Mouse (Mus musculus) limb, embryonic 14.5 days (tissue): ENCODE measurements around the gene Gm10799. TPM values are rescaled to one million over a fixed set of nuclear protein-coding genes. Genes with fewer than 3 reads are reported as not detected.
A peak's percentile ranks its signal among the peaks of the same experiment; 100 is the strongest.
"Not testable (repeated sequence)": the region's sequence is repeated elsewhere in the genome, so short reads cannot be mapped to it uniquely, and the experiment has no call there.

ENCODE experiments used
- ATAC-seq: fragments of 200-750 bp; cut with Nextera tagmentation; 2 replicates; pipeline ENCODE4 v1.8.0; 2017; ENCODE audit warnings: low read depth, moderate number of reproducible peaks, moderate TSS enrichment; ENCODE audit not compliant: low FRiP score
- DNase-seq: peaks from one replicate; pipeline ENCODE4 v3.0.0-alpha.2; 2015; ENCODE audit warnings: low spot score
- H3K27ac ChIP-seq: fragments of 300-500 bp; sonication (generic); replicated peaks from 2 replicates; pipeline ENCODE4 v1.5.1; 2014; ENCODE audit warnings: low read depth, mild to moderate bottlenecking, low read length, moderate library complexity, mixed read lengths
- H3K27me3 ChIP-seq: fragments of 300-500 bp; sonication (generic); 2 replicates; pipeline ENCODE4 v1.6.1; 2014; ENCODE audit warnings: low read length, mixed read lengths; ENCODE audit not compliant: control insufficient read depth, insufficient read depth
- H3K36me3 ChIP-seq: fragments of 300-500 bp; sonication (generic); 2 replicates; pipeline ENCODE4 v1.6.1; 2014; ENCODE audit warnings: mild to moderate bottlenecking, low read length, moderate library complexity, mixed read lengths; ENCODE audit not compliant: control insufficient read depth, insufficient read depth
- H3K4me1 ChIP-seq: fragments of 300-500 bp; sonication (generic); 2 replicates; pipeline ENCODE4 v1.6.1; 2014; ENCODE audit warnings: antibody characterized with exemption, low read length, mixed read lengths; ENCODE audit not compliant: control insufficient read depth, insufficient read depth
- H3K4me2 ChIP-seq: fragments of 300-500 bp; sonication (generic); replicated peaks from 2 replicates; pipeline ENCODE4 v1.6.1; 2014; ENCODE audit warnings: low read depth, mild to moderate bottlenecking, low read length, moderate library complexity; ENCODE audit not compliant: severe bottlenecking
- H3K4me3 ChIP-seq: fragments of 300-500 bp; sonication (generic); replicated peaks from 2 replicates; pipeline ENCODE4 v1.5.1; 2014; ENCODE audit warnings: low read length
- H3K9ac ChIP-seq: fragments of 300-500 bp; sonication (generic); 2 replicates; pipeline ENCODE4 v1.6.1; 2014; ENCODE audit warnings: mild to moderate bottlenecking, low read depth, low read length, moderate library complexity; ENCODE audit not compliant: severe bottlenecking
- H3K9me3 ChIP-seq: fragments of 300-500 bp; sonication (generic); 2 replicates; pipeline ENCODE4 v1.6.1; 2016; ENCODE audit warnings: low read length; ENCODE audit not compliant: control insufficient read depth
- POLR2A ChIP-seq: fragments of 200-500 bp; IDR thresholded peaks from 2 replicates; pipeline ENCODE4 v1.8.0; 2012; ENCODE audit warnings: inconsistent platforms, mild to moderate bottlenecking, moderate library complexity, borderline replicate concordance; ENCODE audit not compliant: insufficient read depth, insufficient read length; ENCODE audit errors: extremely low read depth
- WGBS: fragments of 180-500 bp; shearing (Covaris S2); extraction: QIAGEN DNeasy Blood & Tissue Kit; methylation state at CpG from one replicate; pipeline ENCODE4 v1.1.7; 2014; 5-methylcytosine and 5-hydroxymethylcytosine counted together
- polyA plus RNA-seq, 2 experiments: library from polyadenylated mRNA; depleted of rRNA in 1 of 2; stranded (reverse) in 1 of 2; unstranded in 1 of 2; fragments of >200 nt; fragmentation: Nextera tagmentation in 1 of 2; extraction: Ambion mirVana in 1 of 2; gene quantifications; 2 replicates each; pipeline versions ENCODE4 v1.2.1 to v1.2.3; 2012 to 2014

Gm10799 gene
- polyA plus RNA-seq, 2 experiments, result not detected

- 13% methylated on average over 13 of the region's 13 CpGs for WGBS
- no peaks in the 10 kb centered on the region for H3K27me3 ChIP-seq
- DNase-seq (peak; percentile 71), ATAC-seq (peak; percentile 89)
- H3K4me3 ChIP-seq, result peak within 1 kb of the TSS; percentile 38
- 0 out of 2 replicates have a peak, but pooled peaks cover 5% of the 10 kb centered on the region for H3K9me3 ChIP-seq
- no peak for TF ChIP-seq POLR2A
- no peaks in the 10 kb centered on the region for H3K36me3 ChIP-seq
- H3K27ac ChIP-seq, result peak within 1 kb of the TSS; percentile 26; the same call in 1 of the 2 replicates
- H3K9ac ChIP-seq, result peak within 1 kb of the TSS; percentile 45
- no peaks in the 10 kb centered on the region for H3K4me1 ChIP-seq
- H3K4me2 ChIP-seq, result peak within 1 kb of the TSS; percentile 48
Measured at GRCm38 (mm10) chr2:104069704-104070185, 1.4 kb upstream of the Gm10799 start, which contains the start of gene Cd59b. Cd59b (plus strand) TSS chr2:104069849.

- H3K9ac ChIP-seq, H3K4me3 ChIP-seq, H3K4me2 ChIP-seq, DNase-seq, H3K9me3 ChIP-seq, H3K36me3 ChIP-seq, H3K27me3 ChIP-seq, ATAC-seq, H3K27ac ChIP-seq, H3K4me1 ChIP-seq: not testable (repeated sequence)
- WGBS, result 92% methylated on average over 5 of the region's 6 CpGs
Measured at GRCm38 (mm10) chr2:104065526-104065925, 2.8 kb downstream of the Gm10799 start, which contains the start of gene Gm10912. Gm10912 (plus strand) TSS chr2:104065826.

DNA sequence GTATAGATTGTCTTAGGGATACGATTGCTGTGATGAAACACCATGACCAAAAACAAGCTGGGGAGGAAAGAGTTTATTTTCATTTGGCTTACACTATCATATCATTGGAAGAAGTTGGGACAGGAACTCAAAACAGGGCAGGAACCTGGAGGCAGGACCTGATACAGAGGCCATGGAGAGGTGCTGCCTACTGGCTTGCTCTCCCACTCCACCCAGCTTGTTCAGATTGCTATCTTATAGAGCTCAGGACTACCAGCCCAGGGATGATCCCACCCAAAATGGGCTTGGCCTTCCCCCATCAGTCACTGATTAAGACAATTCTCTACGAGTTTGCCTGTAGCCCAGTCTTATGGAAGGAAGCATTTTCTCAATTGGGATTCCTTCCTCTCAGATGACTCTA lies 4.2 kb downstream of the Gm10799 start:
- DNase-seq, result no peak
- 86% methylated on average over 2 of the region's 2 CpGs for WGBS
- H3K4me3 ChIP-seq, result no peak overlapping the region

DNA sequence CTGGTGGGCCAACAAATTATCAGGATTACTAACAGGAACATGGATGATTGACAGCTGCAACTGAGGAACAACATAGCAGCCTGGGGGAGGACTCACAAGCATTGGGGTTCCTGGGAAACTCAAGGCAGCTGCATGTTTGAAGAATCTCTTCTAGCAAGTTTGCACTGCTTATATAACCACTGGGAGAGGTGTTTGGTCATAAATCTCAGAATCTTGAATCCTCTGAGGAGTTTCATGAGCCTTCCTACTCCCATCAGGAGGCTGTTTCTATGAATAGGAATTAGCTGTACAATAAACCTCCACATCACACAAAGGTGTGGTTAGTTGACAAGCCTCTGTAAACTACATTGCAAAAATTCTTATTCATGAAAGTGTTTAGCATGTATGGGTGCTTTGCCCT lies 5.7 kb downstream of the Gm10799 start:
- Histone ChIP-seq H3K4me3 (no peak overlapping the region), H3K4me1 (no peaks in the 10 kb centered on the region), H3K9me3 (no peaks in the 10 kb centered on the region), H3K27me3 (no peaks in the 10 kb centered on the region), H3K36me3 (peaks cover 26% of the 10 kb centered on the region), H3K9ac (no peak overlapping the region), H3K4me2 (no peak overlapping the region), H3K27ac (no peak overlapping the region)
- DNase-seq, result no peak
- no peak for ATAC-seq
- TF ChIP-seq POLR2A, result no peak

More for the DNA sequence above, 4.2 kb downstream of the Gm10799 start:
- no peak for TF ChIP-seq POLR2A
- no peak overlapping the region for H3K4me2 ChIP-seq
- H3K9me3 ChIP-seq, result no peaks in the 10 kb centered on the region
- ATAC-seq, result no peak
- H3K27me3 ChIP-seq, result no peaks in the 10 kb centered on the region
- H3K36me3 ChIP-seq, result peaks cover 19% of the 10 kb centered on the region
- no peak overlapping the region for H3K27ac ChIP-seq
- H3K4me1 ChIP-seq, result no peaks in the 10 kb centered on the region
- H3K9ac ChIP-seq, result no peak overlapping the region

GRCm38 (mm10) chr2:104060996-104061395 lies 7.4 kb downstream of the Gm10799 start:
- no peak overlapping the region for H3K27ac ChIP-seq
- no peaks in the 10 kb centered on the region for H3K9me3 ChIP-seq
- no peak overlapping the region for H3K4me2 ChIP-seq
- no peaks in the 10 kb centered on the region for H3K27me3 ChIP-seq
- TF ChIP-seq POLR2A, result no peak
- H3K36me3 ChIP-seq, result peaks cover 26% of the 10 kb centered on the region
- no peak overlapping the region for H3K9ac ChIP-seq
- no peak for ATAC-seq
- no peak overlapping the region for H3K4me3 ChIP-seq
- DNase-seq, result no peak
- WGBS, result 97% methylated on average over 6 of the region's 6 CpGs
- no peaks in the 10 kb centered on the region for H3K4me1 ChIP-seq

- WGBS, result 82% methylated on average over 10 of the region's 10 CpGs
Measured at GRCm38 (mm10) chr2:104059786-104060185, 8.6 kb downstream of the Gm10799 start.

More at GRCm38 (mm10) chr2:104059786-104060185, 8.6 kb downstream of the Gm10799 start:
- no peak overlapping the region for H3K4me3 ChIP-seq
- DNase-seq (no peak), ATAC-seq (no peak)
- no peak overlapping the region for H3K9ac ChIP-seq
- TF ChIP-seq POLR2A, result no peak
- no peaks in the 10 kb centered on the region for H3K4me1 ChIP-seq
- H3K36me3 ChIP-seq, result peaks cover 33% of the 10 kb centered on the region
- H3K27ac ChIP-seq, result no peak overlapping the region
- H3K9me3 ChIP-seq, result no peaks in the 10 kb centered on the region
- H3K4me2 ChIP-seq, result no peak overlapping the region
- no peaks in the 10 kb centered on the region for H3K27me3 ChIP-seq
